Mouse (Mus musculus): Measurements from ENCODE around the gene Igf2bp2. TPM values are rescaled to one million over a fixed set of nuclear protein-coding genes. Genes with fewer than 3 reads are reported as not detected.

Gene Igf2bp2
- polyA plus RNA-seq, 1 experiment = 10.7 TPM

DNA sequence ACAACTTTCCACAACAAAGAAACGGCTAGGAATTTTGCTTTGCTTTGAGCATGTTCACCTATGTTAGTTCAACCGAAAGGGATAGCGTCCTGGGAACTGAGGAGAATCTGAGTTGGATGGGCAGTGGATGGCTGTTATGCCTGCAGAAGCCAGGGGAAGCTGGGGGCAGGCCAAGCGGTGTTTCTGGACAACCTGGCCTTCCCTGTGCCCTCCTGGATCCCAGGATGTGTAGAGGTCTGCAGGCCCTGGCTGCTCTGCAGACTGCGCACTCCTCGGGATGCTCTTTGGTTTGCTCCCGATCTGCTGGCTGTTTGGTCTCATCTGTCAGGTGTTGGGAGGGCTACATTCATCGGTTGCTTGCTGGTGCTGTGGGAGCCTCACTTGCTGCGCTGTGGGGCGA lies 102.7 kb downstream of the Igf2bp2 start:
- no peak for TF ChIP-seq POLR2A (IDR thresholded peaks at IDR 0.05; ENCODE audit: borderline replicate concordance, low read depth, low read length)
- TF ChIP-seq CTCF (IDR thresholded peaks at IDR 0.05; ENCODE audit: low read depth, low read length) = no peak
- Histone ChIP-seq H3K4me3 (ENCODE audit: insufficient read depth, low read length) (no peak overlapping the region), H3K4me1 (ENCODE audit: control insufficient read depth, insufficient read depth, low read length) (peaks cover 7% of the 10 kb centered on the region), H3K27ac (ENCODE audit: insufficient read depth, low read depth, low read length) (no peak overlapping the region)

DNA sequence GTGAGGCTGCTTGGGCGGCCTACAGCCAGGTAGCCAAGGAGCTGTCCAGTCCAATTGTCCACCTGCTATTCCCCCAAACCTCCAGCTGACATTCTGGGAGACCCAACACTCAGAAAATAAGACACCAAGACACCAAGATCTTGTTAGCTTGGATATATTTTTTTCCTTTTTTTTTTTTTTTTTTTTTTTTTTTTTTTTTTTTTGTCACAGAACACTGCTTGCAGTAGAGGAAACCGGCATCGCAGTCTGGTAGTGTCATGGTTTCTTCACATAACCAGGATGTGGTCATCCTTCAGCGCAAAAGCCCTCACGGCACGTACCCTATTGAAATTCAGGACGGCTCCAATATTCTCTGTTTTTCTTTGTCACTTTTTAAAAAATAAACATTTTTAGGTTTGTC lies 104.2 kb downstream of the Igf2bp2 start:
- Histone ChIP-seq H3K27ac (ENCODE audit: insufficient read depth, low read depth, low read length) (no peak overlapping the region), H3K4me1 (ENCODE audit: control insufficient read depth, insufficient read depth, low read length) (peaks cover 7% of the 10 kb centered on the region), H3K4me3 (ENCODE audit: insufficient read depth, low read length) (no peak overlapping the region)
- TF ChIP-seq POLR2A (IDR thresholded peaks at IDR 0.05; ENCODE audit: borderline replicate concordance, low read depth, low read length) (no peak), CTCF (IDR thresholded peaks at IDR 0.05; ENCODE audit: low read depth, low read length) (no peak)

DNA sequence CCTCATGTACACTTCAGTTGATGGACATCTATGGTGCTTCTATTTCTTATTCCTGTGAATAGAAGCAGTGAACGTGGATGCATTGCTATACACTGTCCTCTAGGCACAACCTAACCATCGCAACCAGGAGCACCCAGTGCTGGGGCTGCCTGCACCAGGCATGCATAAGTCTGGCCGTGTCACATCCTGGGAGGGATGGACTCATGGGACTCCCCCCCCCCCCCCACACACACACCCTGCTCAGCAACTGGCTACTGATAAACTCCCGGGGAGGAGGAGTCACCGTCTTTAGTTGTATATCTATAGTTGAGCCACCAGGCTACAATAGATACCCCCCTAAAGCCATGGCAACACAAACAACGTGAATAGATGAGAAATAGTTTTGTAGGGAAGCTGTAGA lies 105.6 kb downstream of the Igf2bp2 start:
- no peak overlapping the region for H3K27ac ChIP-seq (ENCODE audit: insufficient read depth, low read depth, low read length)
- peaks cover 7% of the 10 kb centered on the region for H3K4me1 ChIP-seq (ENCODE audit: control insufficient read depth, insufficient read depth, low read length)
- no peak for TF ChIP-seq CTCF (IDR thresholded peaks at IDR 0.05; ENCODE audit: low read depth, low read length)
- TF ChIP-seq POLR2A (IDR thresholded peaks at IDR 0.05; ENCODE audit: borderline replicate concordance, low read depth, low read length) = no peak
- H3K4me3 ChIP-seq (ENCODE audit: insufficient read depth, low read length) = no peak overlapping the region

DNA sequence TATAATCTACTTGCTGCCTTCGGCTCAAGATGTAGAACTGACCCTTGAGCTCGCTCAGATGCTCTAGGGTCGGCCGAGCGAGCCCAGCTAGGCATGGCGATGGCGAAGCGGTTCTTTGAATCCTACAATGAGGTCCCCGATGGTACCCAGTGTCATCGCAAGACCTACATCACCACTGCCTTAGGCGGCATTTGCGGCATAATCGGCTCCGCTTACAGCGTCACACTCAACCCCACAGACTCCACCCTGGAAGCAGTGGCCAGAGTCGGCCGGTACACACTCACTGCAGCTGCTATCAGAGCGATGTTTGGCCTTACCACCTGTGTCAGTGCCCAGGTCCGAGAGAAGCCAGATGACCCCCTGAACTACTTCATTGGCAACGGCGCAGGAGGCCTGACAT lies 109.7 kb downstream of the Igf2bp2 start:
- no peak overlapping the region for H3K27ac ChIP-seq (ENCODE audit: insufficient read depth, low read depth, low read length)
- TF ChIP-seq CTCF (IDR thresholded peaks at IDR 0.05; ENCODE audit: low read depth, low read length) (no peak), POLR2A (IDR thresholded peaks at IDR 0.05; ENCODE audit: borderline replicate concordance, low read depth, low read length) (no peak)
- H3K4me3 ChIP-seq (ENCODE audit: insufficient read depth, low read length) = no peak overlapping the region
- H3K4me1 ChIP-seq (ENCODE audit: control insufficient read depth, insufficient read depth, low read length) = no peaks in the 10 kb centered on the region

DNA sequence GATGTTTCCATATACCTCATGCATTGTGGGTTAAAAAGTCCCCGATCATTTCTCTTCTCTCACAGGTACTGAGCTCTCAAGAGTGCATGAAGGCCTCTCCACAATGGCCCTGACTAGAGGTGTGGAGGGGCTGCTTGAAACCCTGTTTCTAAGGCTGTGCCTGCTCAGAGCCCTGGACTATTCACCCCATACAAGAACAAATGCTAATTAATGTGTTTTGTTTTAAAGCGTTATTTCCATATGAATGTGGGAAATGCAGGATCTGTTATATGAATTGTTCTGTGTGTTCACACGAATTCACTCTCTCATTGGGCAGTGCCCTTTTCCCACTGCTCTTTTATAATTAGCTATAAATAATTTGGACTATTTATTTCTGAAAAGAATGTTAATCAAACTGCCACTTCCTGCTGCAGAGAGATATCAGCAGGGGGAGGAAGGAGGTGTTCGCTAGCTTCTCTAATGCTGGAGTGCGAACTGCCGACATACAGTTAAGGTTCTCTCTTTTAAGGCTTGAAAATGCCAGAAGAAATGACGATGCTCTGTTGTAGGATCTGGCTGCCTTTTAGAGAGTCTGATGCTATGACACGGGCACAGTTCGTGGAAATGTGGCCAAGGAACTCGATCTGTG lies 116.2 kb downstream of the Igf2bp2 start:
- Histone ChIP-seq H3K4me3 (ENCODE audit: insufficient read depth, low read length) (no peak overlapping the region), H3K4me1 (ENCODE audit: control insufficient read depth, insufficient read depth, low read length) (peaks cover 29% of the 10 kb centered on the region), H3K27ac (ENCODE audit: insufficient read depth, low read depth, low read length) (peak overlapping the region; percentile 21)
- TF ChIP-seq CTCF (IDR thresholded peaks at IDR 0.05; ENCODE audit: low read depth, low read length) (no peak), POLR2A (IDR thresholded peaks at IDR 0.05; ENCODE audit: borderline replicate concordance, low read depth, low read length) (no peak)

DNA sequence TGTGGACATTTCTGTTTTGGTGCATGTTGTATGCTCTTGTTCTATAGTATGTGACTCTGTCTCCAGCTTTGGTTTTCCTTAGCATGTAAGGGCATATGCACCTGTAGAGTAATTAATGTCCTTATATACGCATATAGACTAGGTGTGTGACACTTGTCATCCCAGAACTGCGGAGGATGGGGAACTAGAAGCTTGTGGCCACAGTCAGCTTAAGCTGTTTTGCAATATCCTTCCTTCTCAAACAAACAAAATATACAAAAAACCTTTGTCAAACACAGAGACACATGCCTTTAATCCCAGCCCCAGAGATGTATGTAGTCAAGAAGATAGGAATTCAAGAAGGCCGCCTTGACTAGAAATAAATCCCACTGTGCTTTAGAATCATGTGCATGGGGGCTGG lies 117.2 kb downstream of the Igf2bp2 start:
- TF ChIP-seq CTCF (IDR thresholded peaks at IDR 0.05; ENCODE audit: low read depth, low read length) = no peak
- TF ChIP-seq POLR2A (IDR thresholded peaks at IDR 0.05; ENCODE audit: borderline replicate concordance, low read depth, low read length) = no peak
- Histone ChIP-seq H3K4me3 (ENCODE audit: insufficient read depth, low read length) (no peak overlapping the region), H3K4me1 (ENCODE audit: control insufficient read depth, insufficient read depth, low read length) (peaks cover 29% of the 10 kb centered on the region), H3K27ac (ENCODE audit: insufficient read depth, low read depth, low read length) (peak overlapping the region; percentile 55)

DNA sequence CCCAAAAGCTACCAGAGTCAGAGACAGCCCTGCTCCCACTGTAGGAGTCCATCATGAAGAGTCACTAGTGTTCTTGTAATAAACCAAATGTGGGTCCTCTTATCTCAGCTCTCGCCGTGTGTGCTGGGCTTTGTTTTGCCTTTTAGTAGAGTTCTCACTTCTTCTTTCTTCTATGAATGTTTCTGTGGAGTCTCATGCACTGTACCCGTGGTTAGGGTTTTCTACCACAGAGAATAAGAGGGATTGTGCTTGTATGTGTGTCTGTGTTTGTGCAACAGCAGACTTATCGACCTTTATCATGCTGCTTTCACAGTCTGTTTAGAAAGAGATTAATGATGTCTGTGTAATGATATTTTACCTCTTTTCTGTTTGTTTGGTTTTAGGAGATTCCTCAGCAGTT lies 119.3 kb downstream of the Igf2bp2 start:
- Histone ChIP-seq H3K27ac (ENCODE audit: insufficient read depth, low read depth, low read length) (peak overlapping the region; percentile 55; the same call in 1 of the 2 replicates), H3K4me3 (ENCODE audit: insufficient read depth, low read length) (no peak overlapping the region), H3K4me1 (ENCODE audit: control insufficient read depth, insufficient read depth, low read length) (peaks cover 36% of the 10 kb centered on the region)
- TF ChIP-seq POLR2A (IDR thresholded peaks at IDR 0.05; ENCODE audit: borderline replicate concordance, low read depth, low read length) (no peak), CTCF (IDR thresholded peaks at IDR 0.05; ENCODE audit: low read depth, low read length) (no peak)

DNA sequence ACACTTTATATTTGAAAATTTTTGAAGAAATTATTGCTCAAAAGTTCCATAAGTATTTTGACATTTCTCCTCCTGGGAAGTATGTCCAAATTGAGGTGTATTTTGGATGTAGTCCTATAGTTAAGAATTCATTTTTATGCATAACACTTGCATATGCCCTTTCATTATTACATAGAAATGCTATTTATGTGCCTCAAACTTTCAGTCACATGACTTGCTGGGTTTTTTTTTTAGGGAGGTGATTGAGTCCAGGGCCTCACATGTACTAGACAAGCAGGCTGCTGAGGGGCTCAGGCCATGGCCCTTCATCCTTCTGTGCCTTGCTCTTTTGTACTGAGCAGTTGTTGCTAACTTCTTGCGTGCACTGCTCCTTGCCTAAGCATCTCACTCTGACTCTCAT lies 123.1 kb downstream of the Igf2bp2 start:
- H3K4me1 ChIP-seq (ENCODE audit: control insufficient read depth, insufficient read depth, low read length) = peaks cover 34% of the 10 kb centered on the region

DNA sequence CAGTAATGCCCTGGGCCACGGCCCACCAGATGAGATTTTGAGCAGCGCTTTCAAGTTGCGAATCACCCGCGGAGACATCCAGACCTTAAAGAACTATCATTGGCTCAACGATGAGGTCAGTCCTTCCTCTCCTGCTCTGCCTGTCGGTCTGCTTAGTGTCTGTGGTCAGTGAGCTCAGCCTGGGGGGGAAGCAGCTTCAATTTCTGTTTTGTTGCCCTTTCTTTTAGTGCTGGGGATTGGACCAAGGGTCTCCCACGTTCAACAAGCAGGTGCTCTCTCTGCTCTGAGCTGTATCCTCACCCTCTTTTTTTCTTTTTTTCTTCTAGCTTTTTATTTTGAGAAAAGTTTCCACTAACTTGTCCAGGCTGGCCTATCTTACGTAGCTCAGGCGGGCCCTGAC lies 124.5 kb downstream of the Igf2bp2 start:
- 0 out of 2 replicates have a peak overlapping the region, but pooled peaks have one; percentile 3 for H3K27ac ChIP-seq (ENCODE audit: insufficient read depth, low read depth, low read length)
- H3K4me1 ChIP-seq (ENCODE audit: control insufficient read depth, insufficient read depth, low read length) = peaks cover 23% of the 10 kb centered on the region
- no peak overlapping the region for H3K4me3 ChIP-seq (ENCODE audit: insufficient read depth, low read length)
- TF ChIP-seq CTCF (IDR thresholded peaks at IDR 0.05; ENCODE audit: low read depth, low read length) = no peak

More for the DNA sequence above, 123.1 kb downstream of the Igf2bp2 start:
- H3K27ac ChIP-seq (ENCODE audit: insufficient read depth, low read depth, low read length) = no peak overlapping the region
- TF ChIP-seq POLR2A (IDR thresholded peaks at IDR 0.05; ENCODE audit: borderline replicate concordance, low read depth, low read length) = no peak
- TF ChIP-seq CTCF (IDR thresholded peaks at IDR 0.05; ENCODE audit: low read depth, low read length) = no peak
- H3K4me3 ChIP-seq (ENCODE audit: insufficient read depth, low read length) = no peak overlapping the region

DNA sequence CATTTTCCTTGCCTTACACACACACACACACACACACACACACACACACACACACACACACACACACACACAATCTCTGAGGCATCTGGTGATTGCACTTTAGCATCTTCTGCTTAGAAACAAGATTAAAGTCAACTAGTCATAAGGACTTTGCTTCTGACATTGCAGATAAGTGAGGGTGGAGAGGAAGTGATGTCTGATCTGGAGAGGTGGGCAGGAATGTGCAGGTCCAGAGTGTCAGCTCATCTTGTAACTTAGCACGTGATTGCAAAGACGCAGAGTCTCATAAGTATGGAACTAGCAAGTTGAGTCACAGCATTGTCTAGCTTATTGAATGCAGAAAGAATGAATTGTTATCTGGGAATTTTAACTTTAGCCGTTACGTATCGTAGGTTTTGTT lies 135.6 kb downstream of the Igf2bp2 start:
- TF ChIP-seq POLR2A (IDR thresholded peaks at IDR 0.05; ENCODE audit: borderline replicate concordance, low read depth, low read length) (no peak), CTCF (IDR thresholded peaks at IDR 0.05; ENCODE audit: low read depth, low read length) (no peak)
- Histone ChIP-seq H3K4me3 (ENCODE audit: insufficient read depth, low read length) (no peak overlapping the region), H3K4me1 (ENCODE audit: control insufficient read depth, insufficient read depth, low read length) (peaks cover 39% of the 10 kb centered on the region), H3K27ac (ENCODE audit: insufficient read depth, low read depth, low read length) (peak overlapping the region; percentile 69)

Data from bone marrow macrophage, adult 2 months (primary cell).